Mouse (Mus musculus) stomach, postnatal 0 days (tissue): ENCODE results near the gene Ivd.

Experiments
- CTCF ChIP-seq: IDR thresholded peaks from 2 replicates; pipeline ENCODE4 v1.5.1; 2016; ENCODE audit warnings: antibody characterized with exemption, low read depth, mild to moderate bottlenecking, moderate library complexity
- EP300 ChIP-seq: optimal IDR thresholded peaks from 2 replicates; pipeline ENCODE3; 2016; ENCODE audit warnings: antibody characterized with exemption

- TF ChIP-seq CTCF (peak; percentile 61), EP300 (no peak)
These were observed 40.6 kb downstream of the Ivd start for GRCm38 (mm10) chr2:118902051-118903025.
